Mouse (Mus musculus): ENCODE data around the gene Tor1aip2.
A peak's percentile ranks its signal among the peaks of the same experiment; 100 is the strongest.

Gene Tor1aip2

DNA sequence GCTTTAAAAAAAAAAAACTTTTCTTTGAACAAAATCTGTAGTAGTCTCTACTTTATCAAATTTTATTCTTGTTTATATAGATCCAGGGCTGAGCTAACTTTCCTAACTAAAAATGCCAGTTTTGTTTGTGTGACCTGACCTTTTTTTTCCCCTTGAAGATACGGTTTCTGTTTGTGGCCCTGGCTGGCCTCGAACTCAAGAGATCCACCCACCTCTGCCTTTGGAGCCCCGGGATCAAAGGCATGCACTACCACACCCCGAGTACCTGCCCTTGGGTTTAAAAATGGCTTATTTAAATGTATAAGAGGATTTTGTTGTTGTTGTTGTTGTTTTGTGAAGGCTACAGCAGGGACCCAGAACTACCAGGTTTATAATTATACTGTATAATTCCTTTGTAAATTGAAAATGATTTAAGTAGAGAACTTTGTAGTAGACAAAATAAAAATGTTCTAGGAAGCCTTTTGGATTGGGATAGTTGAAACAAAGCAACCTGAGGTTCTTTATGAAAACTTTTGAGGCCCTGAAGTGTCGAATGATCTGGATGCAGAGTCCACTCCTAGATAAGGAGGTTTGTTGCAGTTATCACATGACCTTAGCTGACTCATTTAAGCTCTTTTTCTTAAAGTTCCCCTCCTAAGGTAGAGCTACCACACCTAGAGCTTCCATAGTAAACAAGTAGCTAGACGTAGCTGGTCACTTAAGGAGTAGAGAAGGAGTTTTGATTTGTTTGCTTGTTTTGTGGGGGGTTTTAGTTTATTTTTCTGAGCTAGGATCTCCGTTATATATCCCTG lies 6.4 kb downstream of the Tor1aip2 start:
- no peak for DNase-seq

DNA sequence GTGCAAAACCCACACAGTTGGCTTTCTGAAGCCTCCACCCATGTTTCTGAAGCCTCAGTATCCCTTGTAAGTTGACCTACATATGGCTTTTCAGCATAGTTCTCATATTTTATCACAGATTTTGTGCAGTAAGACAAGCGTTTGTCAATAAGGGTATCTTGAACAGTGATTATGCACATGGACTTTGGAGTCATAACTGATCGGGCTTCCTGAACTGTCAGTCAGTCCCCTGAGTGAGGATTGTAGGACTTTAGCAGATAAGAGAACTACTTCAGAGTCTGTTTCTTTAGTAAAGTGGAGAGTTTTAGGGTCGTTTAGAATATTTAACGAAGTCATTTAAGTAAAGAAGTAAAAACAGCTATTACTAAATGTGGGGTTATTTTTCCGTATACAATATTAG lies 7.3 kb downstream of the Tor1aip2 start:
- no peak for DNase-seq

DNA sequence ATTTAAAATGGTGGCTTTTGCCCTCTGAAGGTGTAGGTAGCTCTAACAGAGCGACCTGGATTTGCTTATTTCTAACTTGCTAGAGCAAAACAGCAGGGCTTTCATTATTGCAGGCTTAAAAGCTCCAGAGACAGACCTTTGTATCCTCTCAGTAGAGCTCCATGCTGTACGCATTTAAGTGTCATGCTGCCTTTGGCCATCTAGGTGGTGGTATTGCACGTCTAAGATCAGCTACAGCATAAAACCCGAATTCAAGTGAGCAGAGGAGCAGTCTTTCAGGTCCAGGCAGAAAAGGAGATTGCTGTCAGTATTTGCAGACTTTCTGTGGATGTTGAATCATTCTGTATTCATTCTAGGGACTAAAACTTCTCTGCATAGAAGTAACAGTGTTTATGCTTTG lies 7.8 kb downstream of the Tor1aip2 start:
- peak; percentile 72 to 75 for DNase-seq

DNA sequence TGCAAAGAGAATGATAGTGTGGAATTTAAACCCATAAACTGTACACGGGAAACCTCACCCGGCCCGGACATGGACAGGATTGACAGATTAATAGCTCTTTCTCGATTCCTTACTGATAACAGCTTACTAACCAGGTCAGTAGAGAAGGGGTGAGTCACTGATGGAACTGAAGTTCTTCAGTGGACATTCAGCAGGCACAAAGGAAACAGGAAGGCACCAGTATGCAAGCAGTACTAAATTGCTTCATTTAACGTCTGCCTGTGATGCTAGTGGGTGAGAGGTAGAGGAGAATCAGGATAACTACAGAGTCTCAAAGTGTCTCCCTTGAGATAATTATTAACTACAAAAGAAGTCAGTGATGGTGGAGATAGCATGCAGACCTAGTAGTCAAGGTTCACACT lies 9.0 kb downstream of the Tor1aip2 start:
- peak in 1 of 2 experiments; percentile 27 for DNase-seq

DNA sequence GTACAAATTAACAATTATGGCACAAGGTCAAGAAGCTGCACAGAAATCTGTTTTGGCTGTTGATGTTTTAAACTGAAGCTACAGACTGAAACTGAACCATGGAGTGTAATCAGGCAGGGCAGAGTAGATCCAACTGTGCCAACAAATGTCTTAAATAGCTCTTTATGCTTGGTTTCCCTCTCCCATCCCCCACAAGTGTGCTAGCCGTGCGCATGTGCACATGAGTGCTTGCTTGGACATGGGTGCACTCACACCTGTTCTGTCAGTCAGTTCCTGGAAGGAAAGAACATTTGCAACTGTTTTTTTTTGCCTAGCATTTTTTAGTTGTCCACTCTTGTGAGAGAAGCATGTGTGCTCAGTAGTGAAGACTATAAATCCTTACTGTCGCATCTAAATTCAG lies 11.5 kb downstream of the Tor1aip2 start:
- peak; percentile 53 to 70 for DNase-seq

DNA sequence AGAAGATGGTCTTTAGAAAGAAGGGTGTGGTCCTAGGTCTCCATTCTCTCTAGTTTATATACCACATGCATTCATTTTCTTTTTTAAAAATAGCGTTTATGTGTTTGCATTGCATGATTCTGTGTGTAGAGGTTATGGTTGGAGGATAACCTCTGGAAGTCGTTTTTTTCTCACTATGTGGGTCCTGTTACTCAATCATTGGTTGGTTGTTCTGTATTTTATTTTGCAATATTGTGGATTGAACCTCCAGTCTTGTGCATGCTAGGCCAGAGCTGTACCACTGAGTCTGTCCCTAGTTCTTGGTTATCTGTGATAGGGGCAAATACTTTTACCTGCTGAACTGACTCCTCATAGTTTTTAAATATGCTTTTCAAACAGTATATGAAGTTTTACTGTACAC lies 23.0 kb downstream of the Tor1aip2 start:
- DNase-seq: no peak

DNA sequence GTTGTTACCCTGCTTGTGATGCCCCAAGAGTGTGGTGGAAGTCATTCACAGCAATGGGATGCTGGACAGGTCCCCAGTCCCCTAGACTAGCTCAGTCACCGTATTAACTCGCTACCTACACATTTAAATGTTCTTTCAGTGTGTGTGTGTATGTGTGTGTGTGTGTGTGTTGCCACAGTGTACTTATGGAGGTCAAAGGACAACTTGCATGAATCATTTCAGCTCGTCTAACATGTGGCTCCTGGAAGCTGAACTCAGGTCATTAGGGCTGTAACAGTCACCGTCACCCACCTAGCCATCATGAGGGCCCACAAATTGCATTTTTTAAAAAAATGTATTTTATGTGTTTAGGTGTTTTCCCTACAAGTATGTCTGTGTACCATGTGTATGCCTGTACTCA lies 27.0 kb downstream of the Tor1aip2 start:
- no peak for DNase-seq

DNA sequence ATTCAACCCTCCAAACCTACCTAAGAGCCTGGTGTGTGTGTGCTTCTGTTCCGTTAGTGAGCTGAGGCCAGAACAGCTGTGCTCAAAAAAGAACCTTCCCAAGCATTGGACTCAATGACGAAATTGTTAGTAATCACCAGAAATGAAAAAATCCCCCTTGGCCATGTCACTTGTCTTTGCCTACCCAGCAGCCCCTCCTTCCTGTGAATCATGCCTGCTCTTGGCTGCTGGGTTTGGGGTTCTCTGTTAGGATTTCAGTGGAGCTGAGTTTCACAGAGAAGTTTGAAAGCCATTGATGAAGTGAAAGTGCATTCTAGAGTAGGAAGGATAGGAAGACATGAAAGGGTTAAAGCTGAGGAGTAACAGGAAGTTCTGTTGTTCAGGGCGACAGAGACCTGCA lies 30.9 kb downstream of the Tor1aip2 start:
- no peak for DNase-seq

DNA sequence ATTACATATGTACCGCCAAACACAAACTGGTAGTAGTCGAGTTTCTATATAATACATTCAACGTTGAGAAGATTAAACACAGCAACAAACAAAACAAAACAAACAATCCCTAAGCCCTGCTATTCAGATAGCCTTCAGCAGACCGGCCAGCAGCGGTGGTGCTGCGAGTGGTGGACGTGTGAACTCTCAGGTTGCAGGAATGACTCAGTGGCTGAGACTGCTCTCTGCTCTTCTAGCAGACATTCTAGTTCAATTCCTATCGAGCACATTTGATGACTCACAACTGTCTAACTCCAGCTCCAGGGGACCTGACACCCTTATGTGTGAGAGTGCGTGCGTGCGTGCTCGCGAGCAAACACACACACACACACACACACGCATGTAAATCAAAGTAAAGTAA lies 34.9 kb downstream of the Tor1aip2 start:
- DNase-seq: no peak

DNA sequence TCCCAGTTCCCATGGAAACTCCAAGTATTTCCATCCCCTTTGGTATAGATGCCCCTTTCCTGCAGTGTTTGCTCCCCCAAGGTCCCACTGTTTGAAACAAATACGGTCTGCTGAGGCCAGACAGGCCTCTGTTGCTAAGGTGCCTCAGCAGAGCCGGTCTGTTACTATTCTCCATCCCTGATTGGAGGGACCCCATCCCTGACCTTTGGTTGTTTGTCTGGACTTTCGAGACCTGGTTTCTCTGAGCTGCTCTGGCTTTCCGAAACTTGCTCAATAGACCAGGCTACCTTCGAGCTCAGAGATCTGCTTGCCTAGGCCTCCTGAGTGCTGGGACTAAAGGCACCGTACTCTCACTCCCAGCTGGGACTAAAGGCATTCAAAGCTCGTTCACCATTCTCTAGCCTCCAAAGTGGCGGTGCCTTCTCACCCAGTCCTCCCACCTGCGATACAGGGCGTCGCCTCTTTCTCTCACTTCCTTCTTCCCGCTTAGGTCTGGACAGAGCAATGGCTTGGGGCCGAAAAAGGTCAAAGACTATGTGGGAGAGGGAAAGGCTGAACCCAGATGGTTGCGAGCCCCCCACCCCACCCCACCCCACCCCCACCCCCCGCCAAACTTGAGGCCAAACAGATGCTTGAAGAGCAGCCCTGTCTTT lies 38.1 kb downstream of the Tor1aip2 start:
- DNase-seq: no peak

DNA sequence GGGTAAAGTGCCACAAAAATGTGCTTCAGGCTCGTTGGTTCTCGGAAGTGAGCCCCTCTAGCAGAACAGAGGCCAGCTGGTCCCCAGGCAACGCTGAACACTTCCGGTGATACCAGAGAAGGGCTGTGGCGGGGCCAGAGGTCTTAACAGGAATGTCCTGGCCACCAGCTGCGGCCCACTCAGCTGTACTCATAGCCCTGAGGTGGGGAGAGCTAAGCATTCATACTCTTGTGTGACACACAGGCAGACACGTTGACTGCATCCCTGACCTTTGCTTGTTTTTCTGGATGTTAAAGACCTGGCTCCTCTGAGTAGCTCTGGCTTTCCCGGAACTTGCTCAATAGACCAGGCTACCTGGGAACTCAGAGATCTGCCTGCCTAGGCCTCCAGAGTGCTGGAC lies 39.4 kb downstream of the Tor1aip2 start:
- peak; percentile 43 to 53 for DNase-seq

DNA sequence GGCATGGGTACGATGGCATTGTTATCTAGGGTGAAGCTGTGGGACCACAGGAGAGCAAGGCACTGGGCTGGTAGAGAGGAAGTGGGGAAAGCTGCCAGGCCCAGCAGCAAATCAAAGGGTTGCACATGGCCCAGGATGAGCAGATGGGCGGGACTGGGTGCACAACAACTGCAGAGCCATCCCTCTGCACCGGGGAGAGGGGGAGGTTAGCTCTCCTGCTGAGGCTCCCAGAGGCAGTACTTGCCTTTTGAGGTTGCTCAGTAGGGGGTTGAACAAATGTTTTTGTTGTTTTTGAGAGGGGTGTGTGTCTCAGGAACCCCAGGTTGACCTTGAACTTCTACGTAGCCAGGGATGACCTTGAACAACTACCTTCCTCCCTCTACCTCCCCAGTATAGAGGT lies 41.3 kb downstream of the Tor1aip2 start:
- DNase-seq: no peak

DNA sequence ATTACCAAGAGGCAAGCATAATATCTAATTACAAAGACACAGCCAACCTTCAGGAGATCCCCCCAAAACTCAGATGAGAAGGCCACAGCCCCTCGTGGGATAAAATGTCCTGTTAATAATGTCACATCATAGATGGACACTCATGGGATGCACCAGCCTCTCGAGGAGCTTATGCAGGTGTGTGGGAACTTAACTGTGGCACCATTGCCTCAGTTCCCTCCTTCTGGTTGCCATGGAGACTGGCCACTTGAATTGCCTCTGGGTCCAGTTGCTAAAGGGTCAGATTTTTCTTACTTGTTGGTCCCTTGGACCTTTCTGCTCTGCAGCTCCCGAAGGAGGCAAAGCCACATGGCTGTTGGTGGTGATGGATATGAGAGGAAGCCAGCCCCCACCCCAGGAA lies 42.5 kb downstream of the Tor1aip2 start:
- no peak for DNase-seq

DNA sequence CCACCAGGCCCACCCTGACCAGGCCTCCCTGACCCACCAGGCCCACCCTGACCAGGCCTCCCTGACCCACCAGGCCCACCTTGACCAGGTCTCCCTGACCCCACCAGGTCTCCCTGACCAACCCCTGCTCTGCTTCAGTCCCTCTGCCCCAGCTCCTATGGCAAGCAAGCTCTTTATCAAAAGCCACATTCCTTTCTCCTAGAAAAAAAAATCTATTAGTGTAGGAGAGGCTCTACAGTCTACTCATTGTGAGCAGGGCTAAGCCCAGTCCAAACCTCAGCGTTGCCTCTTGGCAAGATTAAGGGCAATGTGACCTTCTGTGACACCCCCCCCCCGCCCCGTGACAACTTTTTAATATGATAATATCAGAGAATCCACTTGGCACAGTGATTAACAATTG lies 49.4 kb downstream of the Tor1aip2 start:
- no peak for DNase-seq

DNA sequence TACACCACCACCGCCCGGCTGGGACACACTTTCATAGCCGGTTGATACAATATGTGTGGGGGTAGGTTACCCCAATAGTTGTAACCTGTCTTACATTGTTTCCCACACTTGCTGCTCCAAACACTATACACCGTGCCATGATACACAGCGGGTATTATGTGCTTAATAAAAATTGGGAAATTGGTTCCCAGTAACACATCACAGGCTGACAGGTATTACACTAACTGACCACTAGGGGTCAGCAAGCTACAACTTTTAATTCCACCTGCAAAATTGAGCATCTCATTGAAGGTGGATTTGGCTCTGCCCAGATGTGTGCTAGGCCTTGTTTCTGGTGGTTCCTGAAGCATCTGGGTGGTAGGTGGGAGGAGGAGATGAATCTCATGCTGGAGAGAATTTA lies 50.6 kb downstream of the Tor1aip2 start:
- DNase-seq: peak; percentile 39

DNA sequence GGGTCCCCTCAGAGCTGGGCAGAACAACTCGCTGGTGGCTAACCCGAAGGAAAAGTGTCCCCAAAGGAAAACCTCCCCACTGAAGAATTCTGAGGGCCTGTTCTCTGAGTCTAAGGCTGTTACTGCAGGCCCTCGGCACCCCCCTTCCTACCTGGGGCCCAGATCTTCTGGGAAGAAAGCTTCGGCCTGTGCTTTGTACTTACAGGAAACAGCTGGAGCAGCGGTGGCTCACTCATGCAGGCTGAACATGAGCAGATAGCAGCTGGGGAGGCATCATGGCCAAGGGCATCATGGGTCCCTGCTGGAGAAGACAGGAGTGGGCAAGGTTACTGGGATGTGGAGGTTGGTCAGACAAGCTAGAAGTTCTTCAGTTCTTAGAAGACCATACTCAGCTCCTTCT lies 52.4 kb downstream of the Tor1aip2 start:
- DNase-seq: no peak

DNA sequence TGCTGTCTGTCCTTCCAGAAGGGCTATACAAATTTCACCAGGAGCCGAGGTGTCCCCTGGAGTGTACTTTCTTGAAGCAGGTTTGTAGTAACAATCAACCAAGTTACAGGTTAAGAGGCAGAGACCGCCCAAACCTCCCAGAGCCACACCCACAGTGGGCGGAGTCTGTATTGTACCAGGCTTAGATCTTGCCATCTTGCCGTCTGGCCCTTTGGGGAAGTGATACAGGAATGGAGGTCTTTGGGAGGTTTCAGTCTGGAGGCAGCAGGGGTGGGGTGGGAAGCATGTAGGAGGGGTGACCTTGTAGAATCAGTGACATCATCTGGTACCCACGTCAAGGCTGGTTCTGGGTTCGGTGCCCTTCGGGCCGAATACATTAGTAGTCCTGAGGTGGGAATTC lies 54.4 kb downstream of the Tor1aip2 start:
- DNase-seq: no peak

DNA sequence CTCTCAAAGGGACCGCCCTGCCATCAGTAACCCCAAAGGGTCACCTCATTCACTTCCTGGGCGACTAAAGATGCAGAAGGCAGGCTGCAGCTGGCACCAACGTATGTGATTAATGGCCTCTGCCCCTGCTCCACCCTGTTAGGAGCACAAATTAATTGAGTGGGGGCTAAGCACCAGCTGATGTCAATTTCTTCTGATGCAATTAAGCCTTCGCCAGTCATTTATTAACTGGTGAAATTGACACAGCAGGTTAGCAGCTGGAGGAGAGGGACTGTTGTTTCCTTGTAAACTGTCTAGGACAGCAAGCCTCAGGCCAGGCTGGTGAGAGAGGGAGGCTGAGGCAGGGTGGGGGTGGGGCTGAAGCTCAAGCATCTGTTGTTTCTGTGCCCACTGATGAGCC lies 54.8 kb downstream of the Tor1aip2 start:
- DNase-seq: peak in 1 of 2 experiments; percentile 9

DNA sequence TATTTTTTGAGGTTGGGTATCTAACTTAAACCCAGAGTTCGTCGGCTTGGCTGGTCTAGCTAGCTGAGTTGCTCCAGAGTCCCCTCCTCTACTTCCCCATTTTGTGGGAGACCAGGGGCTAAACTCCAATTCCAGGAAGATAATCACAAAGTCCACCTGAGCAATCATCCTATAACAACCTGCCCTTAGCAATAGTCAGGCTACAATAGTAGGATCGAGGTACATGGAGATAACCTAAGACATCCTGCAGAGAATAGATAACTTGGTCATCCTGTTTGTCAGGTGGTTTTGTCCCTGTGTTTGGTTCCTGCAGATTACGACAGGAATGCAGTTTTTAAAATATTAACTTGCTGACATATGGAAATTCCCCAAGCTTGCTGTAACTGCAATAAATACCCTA lies 56.6 kb downstream of the Tor1aip2 start:
- DNase-seq: no peak

DNA sequence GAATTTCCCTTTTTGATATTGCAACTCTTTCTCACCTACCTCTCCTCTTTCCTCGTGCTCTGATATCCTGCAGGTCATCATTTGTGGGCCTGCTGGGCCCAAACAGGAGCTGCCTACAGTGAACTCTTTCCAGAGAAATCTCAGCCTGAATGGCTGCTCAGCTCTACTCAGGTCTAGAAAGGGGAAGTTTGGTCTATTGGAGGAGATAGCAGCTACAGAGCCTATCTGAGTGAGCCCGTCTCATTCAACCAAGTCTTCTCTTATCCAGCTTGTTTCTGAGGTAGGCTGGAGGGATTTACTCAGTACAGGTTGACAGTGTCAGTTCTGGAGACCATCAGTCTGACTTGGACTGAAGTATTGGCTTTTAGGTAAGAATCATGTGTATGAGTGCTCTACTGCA lies 68.6 kb downstream of the Tor1aip2 start:
- no peak for DNase-seq

DNA sequence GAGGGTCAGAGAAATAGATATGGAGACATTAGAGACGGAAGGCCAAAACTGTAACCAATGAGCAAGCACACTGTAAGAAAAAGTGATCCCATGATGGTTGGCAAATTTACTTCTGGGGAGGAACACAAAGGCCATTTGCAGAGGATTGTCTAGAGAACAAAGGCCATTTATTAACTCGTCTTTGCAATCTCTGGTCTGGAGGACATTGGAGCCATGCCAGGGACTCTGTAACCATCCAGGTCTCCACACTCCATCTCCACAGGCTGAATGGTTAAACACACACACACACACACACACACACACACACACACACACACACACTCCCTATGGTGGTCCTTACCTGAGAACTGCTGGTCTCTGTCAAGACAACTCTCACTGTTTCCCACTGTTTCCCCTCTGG lies 70.2 kb downstream of the Tor1aip2 start:
- peak in 1 of 2 experiments; percentile 55 for DNase-seq

DNA sequence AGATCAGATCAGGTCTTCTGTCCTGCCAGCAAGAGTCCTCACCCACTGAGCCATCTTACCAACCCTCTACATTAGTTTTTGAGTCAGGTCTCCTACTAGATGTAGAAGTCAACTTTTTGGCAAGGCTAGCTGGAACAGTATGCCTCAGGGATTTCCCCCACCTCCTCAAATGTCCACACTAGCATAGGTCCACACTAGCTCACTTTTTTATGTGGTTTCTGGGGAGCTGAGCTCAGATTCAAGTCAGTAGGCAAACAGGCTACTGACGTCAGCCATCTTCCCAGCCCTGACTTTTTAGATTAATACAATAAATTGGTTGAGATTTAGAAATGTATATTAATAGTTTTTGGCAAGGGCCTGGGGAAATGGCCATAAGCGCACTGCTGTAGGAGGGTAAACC lies 72.2 kb downstream of the Tor1aip2 start:
- DNase-seq: no peak

DNA sequence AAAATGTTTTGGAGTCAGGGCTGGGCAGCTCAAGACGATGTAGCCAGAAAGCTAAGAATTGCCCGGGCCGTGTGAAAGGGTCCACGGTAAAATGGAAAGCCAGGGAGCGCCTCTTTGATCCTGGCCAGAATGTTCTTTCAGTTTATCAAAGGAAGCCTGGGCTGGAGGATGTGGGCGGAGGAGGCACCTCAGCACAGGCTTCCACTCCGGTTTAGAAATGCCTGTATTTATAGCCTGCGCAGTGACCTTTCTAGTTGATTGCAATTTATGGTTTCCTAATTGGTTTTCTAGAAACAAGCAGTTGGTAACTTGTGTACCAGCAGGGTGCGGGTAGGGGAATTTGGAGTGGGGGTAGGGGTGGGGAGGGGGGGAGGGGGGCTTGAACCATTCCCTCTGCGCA lies 73.2 kb downstream of the Tor1aip2 start:
- peak in 1 of 2 experiments; percentile 7 for DNase-seq

DNA sequence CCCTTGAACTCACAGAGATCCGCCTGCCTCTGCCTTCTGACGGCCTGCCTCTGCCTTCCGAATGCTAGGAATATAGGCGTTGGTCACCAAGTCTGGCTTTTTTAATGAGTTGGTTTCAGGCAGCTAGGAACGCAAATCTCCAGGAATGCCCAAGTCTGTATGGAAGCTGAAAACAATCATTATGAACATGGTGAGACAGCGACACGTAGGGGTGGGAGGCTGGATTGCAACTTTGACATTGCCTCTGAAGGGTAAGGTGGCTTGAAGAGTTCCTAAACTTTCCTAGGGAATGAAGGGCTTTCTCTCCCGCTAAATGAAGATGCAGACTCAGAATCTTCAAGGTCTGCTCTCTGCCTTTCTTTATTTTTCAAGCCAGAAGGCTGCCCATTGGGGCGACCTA lies 75.9 kb downstream of the Tor1aip2 start:
- peak in 1 of 2 experiments; percentile 50 for DNase-seq

DNA sequence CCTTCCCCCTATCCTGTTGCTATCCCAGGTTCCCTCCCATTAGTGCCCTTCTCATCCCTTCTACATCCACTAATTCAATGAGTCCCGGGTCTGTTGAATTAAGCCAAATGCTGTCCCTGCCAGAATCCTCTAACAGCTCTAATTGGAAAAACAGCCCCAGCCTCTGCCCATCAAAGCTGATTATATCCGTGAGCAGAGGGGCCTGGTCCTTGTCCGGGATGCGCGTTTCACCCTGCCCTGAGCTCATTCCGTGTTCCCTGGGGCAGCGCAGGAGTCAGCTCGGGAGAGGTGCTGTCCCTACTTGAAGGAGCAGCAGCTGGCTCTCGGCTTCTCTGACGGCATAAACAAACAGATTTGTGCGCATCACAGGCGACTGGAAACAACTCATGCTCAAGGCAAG lies 76.5 kb downstream of the Tor1aip2 start:
- no peak for DNase-seq

All from kidney, postnatal 36 days (tissue).